Mouse (Mus musculus) large intestine, adult 2 months (tissue): ENCODE data around the gene Ung. TPM values are rescaled to one million over a fixed set of nuclear protein-coding genes. Genes with fewer than 3 reads are reported as not detected.

Experiments
- DNase-seq: peaks from one replicate; pipeline ENCODE4 v3.0.0-alpha.2; 2012; ENCODE audit warnings: low read depth, low spot score
- WGBS: fragments of 180-500 bp; shearing (Covaris S2); methylation state at CpG from one replicate; pipeline ENCODE4 v1.1.7; 2018; 5-methylcytosine and 5-hydroxymethylcytosine counted together
- polyA plus RNA-seq: library from polyadenylated mRNA; depleted of rRNA; stranded (reverse); fragments of >200 nt; gene quantifications from 2 replicates; pipeline ENCODE4 v1.2.3, GENCODE M21; 2012; rRNA removed

Gene Ung
- polyA plus RNA-seq, 1 experiment: 10.5 TPM

DNA sequence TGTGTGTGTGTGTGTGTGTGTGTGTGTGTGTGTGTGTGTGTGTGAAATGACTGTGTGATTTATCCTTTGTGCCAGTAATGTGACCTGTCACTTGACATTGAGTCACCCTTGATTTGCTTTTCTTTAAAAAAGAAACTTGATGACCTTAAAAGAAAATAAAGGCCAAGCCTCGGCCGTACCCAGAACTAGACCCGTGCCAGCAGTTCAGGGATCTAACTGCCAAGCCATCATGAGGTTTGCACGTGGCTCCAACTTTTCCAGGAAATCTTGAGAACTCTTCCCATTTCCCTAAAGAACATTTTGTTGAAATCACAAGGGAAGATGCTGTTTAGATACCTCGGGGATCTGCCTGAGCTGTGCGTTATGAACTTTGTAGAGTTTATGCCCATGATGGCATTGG, 31.2 kb downstream of the Ung start:
- no peak for DNase-seq
- WGBS: 71% methylated on average over 6 of the region's 6 CpGs

DNA sequence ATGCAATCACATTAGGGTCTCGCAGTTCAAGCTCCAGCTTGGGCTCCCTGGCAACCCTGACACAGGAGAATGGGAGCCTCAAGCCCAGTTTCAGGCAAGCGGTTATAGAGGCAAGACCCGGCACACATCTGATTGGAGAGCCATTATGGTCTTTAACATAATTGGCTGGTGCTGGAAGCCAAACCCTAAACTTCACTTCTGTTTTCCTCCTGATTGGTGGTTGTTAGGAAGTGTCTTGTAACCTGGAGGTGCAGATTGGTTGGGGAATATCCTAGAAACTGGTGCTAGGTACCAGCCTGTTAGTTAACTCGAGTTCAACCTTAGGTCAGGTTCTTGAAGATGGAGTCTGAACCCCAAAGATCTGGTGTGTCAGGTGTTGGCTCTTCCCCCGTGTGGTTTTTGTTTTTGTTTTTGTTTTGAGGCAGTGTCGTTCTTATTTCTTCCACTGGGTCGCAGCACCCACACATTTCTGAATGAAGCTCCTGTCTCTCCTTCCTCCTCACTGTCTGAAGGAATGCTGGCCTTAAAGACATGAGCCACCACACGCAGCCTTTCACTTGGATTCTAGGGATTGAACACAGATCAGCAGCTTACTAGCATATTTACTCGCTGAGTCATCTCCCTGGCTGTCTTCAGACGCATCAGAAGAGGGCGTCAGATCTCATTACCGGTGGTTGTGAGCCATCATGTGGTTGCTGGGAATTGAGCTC, 32.1 kb downstream of the Ung start:
- whole genome bisulfite sequencing: 46% methylated on average over 12 of the region's 12 CpGs
- DNase-seq: no peak

DNA sequence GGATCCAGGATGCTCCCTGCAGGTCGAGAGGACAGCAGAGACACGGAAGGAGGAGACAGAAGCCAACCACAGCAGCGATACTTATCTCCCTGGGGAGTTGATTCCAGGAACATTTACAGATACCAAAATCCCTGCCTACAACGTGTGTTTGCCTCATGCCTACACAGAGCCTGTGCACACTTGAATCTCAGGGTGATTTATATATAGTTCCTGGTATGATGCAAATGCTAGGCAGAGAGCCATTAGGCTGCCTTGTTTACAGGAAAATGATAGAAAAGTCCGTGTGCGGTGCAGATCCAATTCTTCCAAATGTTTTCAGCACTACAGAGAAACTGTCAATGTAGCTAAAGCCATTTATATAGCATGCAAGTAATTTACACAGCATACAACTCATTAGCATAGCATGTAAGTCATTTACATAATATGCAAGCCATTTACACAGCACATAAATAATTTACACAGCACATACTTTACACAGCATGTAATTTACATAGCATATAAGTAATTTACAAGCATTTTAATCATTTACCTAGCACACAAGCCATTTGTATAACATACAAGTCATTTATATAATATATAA, 33.0 kb downstream of the Ung start:
- DNase-seq: no peak
- WGBS: 41% methylated on average over 6 of the region's 6 CpGs

DNA sequence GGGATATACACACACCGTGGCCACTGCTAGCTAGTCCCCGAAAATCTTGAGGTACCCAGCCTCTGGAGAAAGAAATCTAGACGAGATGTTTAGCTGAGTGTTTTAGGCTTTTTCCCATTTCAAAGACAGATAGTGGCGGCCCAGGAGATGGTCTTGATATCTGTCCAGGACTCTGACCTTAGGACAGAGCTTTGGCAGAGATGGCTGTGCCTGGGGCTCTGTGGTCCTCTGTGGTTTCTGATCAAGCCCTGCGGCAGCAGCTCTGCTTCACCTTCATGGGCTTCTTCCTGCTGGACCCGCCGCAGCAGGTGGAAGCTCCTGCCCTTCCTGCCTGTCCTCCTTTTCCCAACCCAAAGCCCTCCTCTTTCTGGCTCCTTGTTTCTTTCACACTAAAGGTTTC, 40.2 kb downstream of the Ung start:
- DNase-seq: no peak
- WGBS: 79% methylated on average over 7 of the region's 7 CpGs

DNA sequence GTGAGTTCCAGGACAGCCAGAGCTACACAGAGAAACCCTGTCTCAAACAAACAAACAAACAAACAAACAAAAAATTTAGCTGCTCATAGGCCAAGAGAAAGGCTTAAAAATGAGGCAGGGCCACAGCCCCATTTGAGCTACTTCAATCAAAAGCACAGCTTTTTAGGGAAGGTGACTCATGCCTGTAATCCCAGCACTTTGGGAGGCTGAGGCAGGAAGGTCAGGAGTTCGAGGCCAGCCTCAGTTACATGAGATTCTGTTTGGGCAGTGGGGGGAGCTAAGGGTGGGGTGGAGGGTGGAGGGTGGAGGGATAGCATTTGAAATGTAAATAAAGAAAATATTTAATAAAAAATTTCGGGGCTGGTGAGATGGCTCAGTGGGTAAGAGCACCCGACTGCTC, 42.8 kb downstream of the Ung start:
- WGBS: 84% methylated on average over 3 of the region's 3 CpGs
- DNase-seq: no peak

DNA sequence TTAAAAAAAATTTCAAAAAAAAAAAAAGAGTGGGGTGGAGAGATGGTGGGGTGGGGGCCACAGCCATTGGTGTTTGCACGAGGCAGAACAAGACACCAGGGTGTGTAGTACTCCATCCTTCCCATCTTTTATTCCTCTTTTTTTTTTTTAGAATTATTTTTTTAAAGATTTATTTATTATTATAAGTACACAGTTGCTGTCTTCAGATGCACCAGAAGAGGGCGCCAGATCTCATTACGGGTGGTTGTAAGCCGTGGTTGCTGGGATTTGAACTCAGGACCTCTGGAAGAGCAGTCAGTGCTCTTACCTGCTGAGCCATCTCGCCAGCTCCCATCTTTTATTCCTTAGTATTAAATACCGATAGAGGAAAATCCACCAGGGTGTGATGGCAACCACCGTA, 43.3 kb downstream of the Ung start:
- 73% methylated on average over 7 of the region's 7 CpGs for WGBS
- DNase-seq: no peak

DNA sequence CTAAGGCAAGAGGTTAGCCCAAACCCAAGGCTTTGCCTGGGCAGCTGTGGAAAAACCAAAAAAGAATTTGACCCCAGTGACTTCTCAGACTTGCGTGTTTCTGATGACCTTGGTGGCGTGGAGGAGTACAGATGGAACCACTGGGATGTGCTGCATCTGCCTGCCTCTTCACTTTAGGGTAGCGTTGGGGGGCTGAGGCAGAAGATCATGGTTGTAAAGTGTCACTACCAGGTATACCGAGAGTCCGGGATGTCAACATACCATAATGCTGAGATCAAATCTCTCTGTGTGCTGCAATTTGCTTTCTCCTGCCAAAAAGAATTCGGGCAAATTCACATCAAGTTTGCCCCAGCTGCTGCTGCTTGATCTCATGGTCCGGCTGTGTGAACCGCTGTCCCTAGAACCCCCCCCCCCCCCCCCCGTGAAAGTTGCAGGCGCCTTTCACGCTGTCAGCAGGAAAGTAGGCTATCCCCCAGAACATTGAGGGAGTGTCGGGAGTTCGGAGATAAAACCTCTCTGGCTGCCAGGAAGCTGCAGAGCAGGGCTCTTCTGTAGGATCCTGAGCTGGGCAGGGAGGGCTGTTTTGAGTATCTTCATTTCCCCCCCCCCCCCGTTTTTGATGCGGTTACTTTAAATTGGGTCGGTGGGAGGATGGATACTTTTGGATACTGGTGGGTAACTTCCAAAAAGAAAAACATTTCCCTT, 43.8 kb downstream of the Ung start:
- 18% methylated on average over 16 of the region's 16 CpGs for WGBS
- DNase-seq: no peak

DNA sequence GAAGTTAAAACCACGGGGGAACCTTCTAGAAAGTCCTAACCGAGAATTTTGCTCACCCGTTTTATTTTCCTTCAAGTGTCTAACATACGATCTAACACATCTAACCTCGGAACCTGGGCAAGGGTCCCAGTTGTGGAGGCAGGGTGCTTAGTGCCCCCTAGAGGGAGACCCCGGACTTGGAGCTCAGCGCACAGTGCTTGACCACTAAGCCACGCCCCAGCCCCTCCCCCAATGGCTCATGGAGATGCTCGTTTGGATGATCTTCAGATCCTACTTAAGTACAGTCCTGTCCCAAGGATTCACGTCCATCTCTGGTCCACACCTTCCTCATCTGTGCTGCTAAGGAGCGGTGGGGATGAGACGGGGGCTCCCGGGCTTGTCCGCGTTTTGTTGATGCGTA, 44.5 kb downstream of the Ung start:
- 19% methylated on average over 16 of the region's 16 CpGs for WGBS
- DNase-seq: no peak

DNA sequence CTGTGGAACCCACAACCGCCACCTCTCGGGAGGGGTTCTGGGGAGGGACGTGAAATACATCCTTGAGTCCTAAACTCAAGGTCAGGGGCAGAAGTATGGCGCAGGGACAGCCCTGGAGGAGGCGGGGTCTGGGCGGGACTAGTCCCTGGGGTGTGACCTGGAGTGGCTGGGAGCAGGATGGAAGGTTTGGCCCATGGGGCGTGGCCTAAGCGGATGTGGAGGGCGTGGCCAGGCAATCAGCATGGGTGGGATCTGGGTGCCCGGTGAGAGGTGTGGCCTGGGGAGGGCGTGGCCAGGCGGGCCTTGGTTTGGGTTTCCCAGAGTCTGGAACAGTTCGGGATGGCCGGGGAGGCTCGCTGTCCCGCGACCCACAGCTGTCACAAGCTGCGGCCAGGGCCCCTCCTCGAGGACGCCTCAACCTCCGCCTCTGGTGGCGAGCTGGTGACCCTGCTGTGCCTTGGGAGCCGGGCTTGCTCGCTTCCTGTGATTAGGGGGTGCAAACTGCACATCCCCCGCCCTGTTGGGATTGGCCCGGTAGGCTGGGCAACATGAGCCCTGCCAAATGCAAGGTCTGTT, 45.5 kb downstream of the Ung start:
- DNase-seq: peak; percentile 92
- WGBS: under 1% methylated on average over 26 of the region's 26 CpGs

DNA sequence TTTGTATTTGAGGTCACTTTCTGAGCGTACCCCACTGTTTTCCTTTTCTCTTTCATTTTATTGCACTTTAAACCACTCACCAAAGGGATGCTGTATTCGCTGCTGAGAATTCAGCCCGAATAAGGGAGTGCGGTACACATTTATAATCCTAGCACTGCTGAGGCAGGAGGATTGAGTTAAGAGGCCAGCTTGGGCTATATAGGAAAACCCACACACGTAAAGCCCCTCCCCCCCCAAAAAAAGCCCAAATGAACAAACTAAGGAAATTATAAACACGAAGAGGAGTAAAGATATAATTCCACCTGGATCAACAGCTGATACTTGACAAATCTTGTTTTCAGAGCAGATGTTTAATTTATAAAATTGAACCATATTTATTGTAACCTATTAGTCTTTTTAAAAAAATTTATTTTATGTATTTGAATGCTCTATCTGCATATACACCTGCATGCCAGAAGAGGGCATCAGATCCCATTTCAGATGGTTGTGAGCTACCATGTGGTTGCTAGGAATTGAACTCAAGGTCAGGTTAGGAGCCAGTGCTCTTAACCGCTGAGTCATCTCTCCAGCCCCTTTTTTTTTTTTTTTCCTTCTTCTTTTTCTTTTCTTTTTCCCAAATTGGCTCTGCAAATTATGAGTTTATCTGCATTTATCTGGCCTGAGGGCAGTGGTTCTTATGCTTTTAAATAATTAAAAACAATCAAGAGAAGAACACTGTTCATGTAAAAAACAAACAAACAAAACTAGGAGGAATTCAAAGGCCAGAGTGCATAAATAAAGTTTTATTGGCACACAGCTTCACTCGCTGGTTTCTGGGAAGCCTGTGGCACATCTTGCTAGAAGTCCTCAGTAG, 46.6 kb downstream of the Ung start:
- DNase-seq: no peak
- WGBS: 49% methylated on average over 8 of the region's 8 CpGs

DNA sequence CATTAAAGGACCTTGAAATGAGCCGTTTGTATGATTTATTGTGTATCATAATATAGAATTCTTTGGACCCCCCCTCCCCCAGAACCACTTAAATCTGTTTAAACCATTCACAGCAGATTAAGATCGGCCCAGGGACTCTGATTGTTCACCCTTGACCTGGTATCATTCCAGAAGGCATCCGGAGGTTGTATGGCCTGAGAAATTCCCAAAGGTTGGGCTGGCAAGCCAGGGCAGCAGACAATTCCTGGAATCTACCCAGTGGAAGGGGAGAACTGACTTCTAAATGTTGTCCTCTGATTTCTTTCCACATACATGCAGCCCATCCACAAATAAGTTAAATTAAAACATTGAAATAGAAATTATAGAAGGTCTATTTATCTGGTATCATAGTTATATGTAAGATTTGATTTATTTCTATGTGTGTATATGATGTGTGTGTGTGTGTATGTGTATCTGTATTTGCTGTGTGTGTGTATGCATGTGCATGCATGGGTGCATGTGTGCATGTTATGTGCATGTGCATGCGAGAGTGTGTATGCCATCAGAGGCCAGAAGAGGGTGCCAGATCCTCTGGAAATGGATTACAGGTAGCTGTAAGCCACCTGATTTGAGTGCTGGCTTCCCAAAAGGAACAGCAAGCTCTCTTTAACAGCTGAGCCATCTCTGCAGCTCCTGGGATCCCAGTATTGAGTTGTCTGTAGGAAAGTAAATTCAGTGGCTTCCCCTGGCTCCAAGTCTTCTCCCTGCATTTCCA, 48.0 kb downstream of the Ung start:
- 62% methylated on average over 4 of the region's 4 CpGs for WGBS
- DNase-seq: no peak

DNA sequence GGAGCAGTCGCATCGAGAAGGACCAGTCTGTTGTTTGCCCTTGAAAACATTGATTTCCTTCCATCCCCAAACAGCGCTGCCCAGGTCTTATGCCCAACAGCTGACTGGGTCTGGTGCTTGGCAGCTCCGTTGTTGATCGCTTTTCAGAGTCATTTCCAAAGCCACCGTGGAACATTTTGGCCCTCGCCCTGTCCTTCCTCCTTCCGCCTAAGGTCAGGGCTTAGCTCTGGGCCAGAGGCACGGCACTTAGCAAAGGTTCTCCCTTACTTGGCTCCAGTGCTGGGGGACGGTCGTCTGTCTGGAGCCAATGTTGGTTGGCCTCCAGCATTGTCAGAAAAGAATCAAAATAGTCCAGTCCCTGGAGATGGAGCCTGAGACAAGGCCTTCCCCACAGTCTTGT, 49.4 kb downstream of the Ung start:
- WGBS: 81% methylated on average over 11 of the region's 11 CpGs
- no peak for DNase-seq

DNA sequence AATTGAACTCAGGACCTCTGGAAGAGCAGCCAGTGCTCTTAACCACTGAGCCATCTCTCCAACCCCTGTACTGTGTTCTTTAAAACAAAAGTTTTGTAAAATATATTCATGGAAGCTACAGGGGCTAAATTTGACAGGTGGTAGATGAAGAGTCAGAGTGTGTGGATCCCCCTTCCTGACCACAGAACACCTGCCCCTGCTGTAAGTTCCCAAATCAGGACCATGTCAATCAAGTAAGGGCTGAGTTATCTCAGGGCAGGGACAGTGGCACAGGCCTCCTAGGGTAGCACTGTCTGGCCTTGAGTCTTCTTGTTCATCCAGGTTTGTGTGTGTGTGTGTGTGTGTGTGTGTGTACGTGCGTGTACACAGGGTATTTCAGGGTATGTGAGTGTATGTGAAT, 53.3 kb downstream of the Ung start:
- DNase-seq: no peak
- WGBS: 96% methylated on average over 2 of the region's 2 CpGs

DNA sequence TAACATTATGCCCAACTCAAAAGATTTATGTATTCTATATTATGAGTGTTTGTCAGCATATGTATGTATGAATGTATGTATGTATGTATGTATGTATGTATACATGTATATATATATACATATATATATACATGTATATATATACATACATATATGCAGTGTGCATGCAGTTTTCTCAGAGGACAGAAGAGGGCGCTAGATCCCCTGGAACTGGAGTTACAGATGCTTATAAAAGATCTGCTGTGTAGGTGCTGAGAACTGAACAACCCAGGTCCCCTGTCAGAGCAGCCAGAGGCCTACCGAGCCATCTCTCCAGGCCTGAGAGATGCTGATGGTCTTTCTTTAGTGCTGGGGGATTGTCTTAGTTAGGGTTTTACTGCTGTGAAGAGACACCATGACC, 56.9 kb downstream of the Ung start:
- WGBS: 69% methylated on average over 2 of the region's 2 CpGs
- DNase-seq: no peak

Other genes starting within 250 kb of the Ung start
- 130 and 171 TPM in 2 replicates for gene Coro1c, start 221.6 kb upstream of the Ung start, polyA plus RNA-seq
- 7.4 and 12.1 TPM in 2 replicates for gene Ssh1, start 136.5 kb upstream of the Ung start, polyA plus RNA-seq
- 4.1 and 12.5 TPM in 2 replicates for gene Dao, start 126.7 kb upstream of the Ung start, polyA plus RNA-seq
- 11.2 and 14.7 TPM in 2 replicates for gene Usp30, start 64.9 kb upstream of the Ung start, polyA plus RNA-seq
- 0.33 and 0.38 TPM in 2 replicates for gene Svop, start 38.8 kb upstream of the Ung start, polyA plus RNA-seq
- 8.9 and 9.9 TPM in 2 replicates for gene Alkbh2, start 2.2 kb upstream of the Ung start, polyA plus RNA-seq
- 2.8 and 4.5 TPM in 2 replicates for gene Acacb, start 16.1 kb downstream of the Ung start, polyA plus RNA-seq
- gene Foxn4, start 143.4 kb downstream of the Ung start, polyA plus RNA-seq: not detected in 2 replicates
- 0.88 and 1.0 TPM in 2 replicates for gene Myo1h, start 158.8 kb downstream of the Ung start, polyA plus RNA-seq